Mouse (Mus musculus) brain, embryonic 14.5 days (tissue): ENCODE measurements around the gene Lmbrd1. TPM values are rescaled to one million over a fixed set of nuclear protein-coding genes. Genes with fewer than 3 reads are reported as not detected.

Experiments used
- DNase-seq: peaks from one replicate; pipeline ENCODE4 v3.0.0-alpha.2; 2011; ENCODE audit warnings: low read depth
- CTCF ChIP-seq: fragments of 200-500 bp; IDR thresholded peaks from 2 replicates; pipeline ENCODE4 v1.5.1; 2012; ENCODE audit warnings: inconsistent platforms, mild to moderate bottlenecking, moderate library complexity, borderline replicate concordance; ENCODE audit not compliant: insufficient read depth, insufficient read length; ENCODE audit errors: extremely low read depth
- POLR2A ChIP-seq: fragments of 200-500 bp; IDR thresholded peaks from 2 replicates; pipeline ENCODE4 v1.6.1; 2012; ENCODE audit warnings: mild to moderate bottlenecking, inconsistent platforms, borderline replicate concordance; ENCODE audit not compliant: poor library complexity, insufficient read depth, insufficient read length, severe bottlenecking; ENCODE audit errors: extremely low read depth
- polyA plus RNA-seq: library from polyadenylated mRNA; depleted of rRNA; stranded (reverse); fragments of >200 nt; gene quantifications from 2 replicates; pipeline ENCODE4 v1.2.3, GENCODE M21; 2012

Gene Lmbrd1
- polyA plus RNA-seq, 1 experiment: 33.8 TPM

DNA sequence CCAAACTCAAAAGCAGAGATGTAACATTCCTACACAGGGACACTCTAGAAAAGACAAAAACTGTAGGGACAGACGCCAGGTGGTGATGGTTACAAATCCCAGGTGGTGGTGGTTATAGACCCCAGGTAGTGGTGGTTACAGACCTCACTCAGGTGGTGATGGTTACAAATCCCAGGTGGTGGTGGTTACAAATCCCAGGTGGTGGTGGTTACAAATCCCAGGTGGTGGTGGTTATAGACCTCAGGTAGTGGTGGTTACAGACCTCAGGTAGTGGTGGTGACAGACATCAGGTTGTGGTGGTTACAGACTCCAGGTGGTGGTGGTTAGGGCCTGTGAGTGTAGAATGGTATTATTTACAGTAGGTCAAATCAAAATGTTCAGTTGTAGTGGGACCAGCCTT, 5.5 kb downstream of the Lmbrd1 start:
- peak; percentile 43 for DNase-seq
- TF ChIP-seq CTCF: no peak
- TF ChIP-seq POLR2A: no peak

DNA sequence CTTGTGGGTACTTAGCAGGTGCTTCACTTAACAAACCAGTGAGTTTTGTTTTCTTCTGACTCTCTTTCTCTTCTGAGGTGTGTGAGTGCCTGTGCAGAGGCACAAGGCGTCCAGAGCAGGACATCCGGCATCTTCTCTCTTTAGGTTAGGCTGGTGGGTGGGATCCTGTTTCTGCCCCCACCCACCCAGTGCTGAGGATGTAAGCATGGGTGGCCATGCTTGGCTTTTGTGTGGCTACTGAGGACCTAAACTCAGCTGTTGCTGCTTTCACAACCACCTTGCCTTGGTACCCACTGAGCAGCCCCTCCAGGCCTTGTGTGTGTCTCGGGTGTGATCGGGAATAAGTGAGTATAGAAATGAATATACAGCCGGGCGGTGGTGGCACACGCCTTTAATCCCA, 7.2 kb downstream of the Lmbrd1 start:
- TF ChIP-seq POLR2A (no peak), CTCF (no peak)

DNA sequence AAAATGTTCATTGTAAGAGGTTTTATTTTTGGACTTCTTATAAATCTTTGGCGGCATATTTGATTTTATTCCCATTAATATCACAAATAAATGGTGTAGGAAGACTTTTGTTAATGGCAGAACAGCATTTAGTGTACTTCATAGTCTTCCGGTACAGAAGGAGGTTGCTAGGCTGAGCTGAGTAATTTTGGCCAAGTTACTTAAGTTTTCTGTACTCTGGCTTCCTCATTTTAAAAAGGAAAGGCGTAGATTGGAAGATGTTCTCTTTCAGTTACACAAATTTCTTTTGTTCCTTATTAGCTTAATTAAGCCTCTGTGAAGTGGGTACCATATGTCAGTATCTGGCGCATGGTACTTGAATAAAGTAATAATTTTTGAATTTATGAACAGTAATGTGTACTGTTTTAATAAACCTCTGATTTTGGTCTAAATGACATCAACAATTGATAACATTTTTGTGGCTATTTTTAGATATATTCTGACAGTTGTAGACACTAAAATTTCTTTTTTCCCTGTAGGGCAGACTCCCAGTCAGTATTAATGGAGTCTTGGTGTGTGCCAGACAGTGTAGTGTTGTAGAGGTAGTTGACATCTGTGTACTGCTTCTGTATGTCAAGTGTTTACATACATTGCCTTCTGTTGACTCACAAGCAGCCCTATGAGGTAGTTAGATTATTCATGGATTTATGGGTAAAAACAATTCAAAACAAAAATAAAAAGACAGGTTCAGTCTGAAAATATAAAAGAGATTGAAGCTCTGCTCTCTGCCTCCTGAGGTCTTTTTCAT, 8.0 kb downstream of the Lmbrd1 start:
- no peak for TF ChIP-seq CTCF
- no peak for TF ChIP-seq POLR2A
- DNase-seq: peak; percentile 65

More for the DNA sequence above, 7.2 kb downstream of the Lmbrd1 start:
- DNase-seq: no peak

DNA sequence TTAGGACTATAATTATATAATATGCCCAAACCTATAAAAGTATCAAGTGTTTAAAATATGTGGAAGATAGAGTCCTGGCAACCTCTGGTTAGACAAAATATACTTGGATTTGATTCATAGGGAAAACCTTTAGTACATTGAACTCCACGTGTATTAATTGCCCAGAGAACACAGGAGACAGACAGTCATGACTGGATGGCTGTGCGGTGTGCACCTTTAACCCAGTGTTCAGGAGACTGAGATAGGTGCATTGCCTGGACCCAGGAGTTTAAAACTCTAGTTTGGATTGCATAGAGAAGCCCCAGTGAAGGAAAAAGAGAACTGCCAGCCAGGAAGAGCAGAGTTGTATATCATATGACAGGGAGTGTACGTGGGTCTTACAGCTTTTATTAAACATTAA, 19.2 kb downstream of the Lmbrd1 start:
- no peak for DNase-seq
- TF ChIP-seq CTCF (no peak), POLR2A (no peak)

GRCm38 (mm10) chr1:24698146-24698880, 19.9 kb downstream of the Lmbrd1 start:
- no peak for DNase-seq
- TF ChIP-seq CTCF: no peak
- no peak for TF ChIP-seq POLR2A

- DNase-seq: peak; percentile 41
- TF ChIP-seq CTCF (no peak), POLR2A (no peak)
Observed at GRCm38 (mm10) chr1:24699320-24699719, 20.9 kb downstream of the Lmbrd1 start.

- DNase-seq: no peak
- TF ChIP-seq CTCF (no peak), POLR2A (no peak)
Observed at GRCm38 (mm10) chr1:24700241-24700640, 21.8 kb downstream of the Lmbrd1 start.

GRCm38 (mm10) chr1:24703821-24704220, 25.4 kb downstream of the Lmbrd1 start:
- DNase-seq: no peak
- no peak for TF ChIP-seq POLR2A
- no peak for TF ChIP-seq CTCF

GRCm38 (mm10) chr1:24716301-24716700, 37.9 kb downstream of the Lmbrd1 start:
- DNase-seq: no peak
- TF ChIP-seq POLR2A (no peak), CTCF (no peak)

GRCm38 (mm10) chr1:24719621-24720020, 41.2 kb downstream of the Lmbrd1 start:
- peak; percentile 62 for DNase-seq
- no peak for TF ChIP-seq POLR2A
- no peak for TF ChIP-seq CTCF

GRCm38 (mm10) chr1:24720209-24720608, 41.8 kb downstream of the Lmbrd1 start:
- DNase-seq: peak; percentile 26

More at GRCm38 (mm10) chr1:24720209-24720608, 41.8 kb downstream of the Lmbrd1 start:
- TF ChIP-seq CTCF (no peak), POLR2A (no peak)
